Comparison of ENCODE assay signal across 18 mouse cellular contexts in the genomic region with DNA sequence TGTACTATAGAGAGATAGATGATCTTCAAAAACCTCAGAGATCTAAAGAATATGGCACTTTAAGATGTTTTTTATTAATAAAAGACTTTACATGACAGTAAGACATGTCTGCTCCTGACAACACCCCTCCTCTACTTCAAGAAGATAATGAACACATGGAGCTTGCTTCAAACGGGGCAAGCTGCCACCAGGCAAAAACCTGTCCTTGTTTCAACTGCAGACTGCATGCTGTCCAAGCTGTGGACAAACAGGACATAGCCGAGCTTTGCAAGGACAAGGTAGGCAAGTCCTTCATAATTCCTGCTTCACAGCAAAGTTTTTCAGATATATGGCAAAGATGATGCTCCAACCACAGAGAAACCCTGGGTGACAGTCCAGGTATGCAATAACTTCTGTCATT. TPM values are rescaled to one million over a fixed set of nuclear protein-coding genes. Genes with fewer than 3 reads are reported as not detected.
"Had no signal": no experiment of that assay in that cellular context is flagged by ENCODE, and none has a peak within 500 bp of the region (broad histone marks: within the 10 kb centered on the region; RNA-seq: fewer than 3 reads in every experiment).

No protein-coding gene starts in this region.

- H3K4me2 ChIP-seq: limb, embryonic 15.5 days; liver, embryonic 12.5 days; lung, embryonic 14.5 days; neural tube, embryonic 15.5 days had no signal

- H3K27ac ChIP-seq: limb, embryonic 15.5 days; liver, embryonic 12.5 days; midbrain, embryonic 10.5 days; neural tube, embryonic 15.5 days; stomach, postnatal 0 days had no signal

- H3K4me1 ChIP-seq: liver, embryonic 12.5 days; neural tube, embryonic 15.5 days had no signal

- H3K4me3 ChIP-seq: limb, embryonic 15.5 days; liver, embryonic 12.5 days; midbrain, embryonic 10.5 days; myocyte; neural tube, embryonic 15.5 days had no signal

- H3K36me3 ChIP-seq: limb, embryonic 15.5 days; liver, embryonic 12.5 days; midbrain, embryonic 10.5 days; neural tube, embryonic 15.5 days had no signal

- H3K9me3 ChIP-seq: limb, embryonic 15.5 days; liver, embryonic 12.5 days; midbrain, embryonic 10.5 days; neural tube, embryonic 15.5 days had no signal

- DNase-seq: kidney, postnatal 25 days; layer of hippocampus, postnatal 36 days; lung, embryonic 14.5 days; lung, postnatal 10 days; lung, postnatal 4 days; midbrain, embryonic 14.5 days; right cerebral cortex, adult 18-20 months; right cerebral cortex, postnatal 25 days had no signal

- ATAC-seq: liver, embryonic 12.5 days had no signal

- H3K9ac ChIP-seq: limb, embryonic 15.5 days; liver, embryonic 12.5 days; lung, embryonic 14.5 days; neural tube, embryonic 15.5 days had no signal

- H3K27me3 ChIP-seq: limb, embryonic 15.5 days; neural tube, embryonic 15.5 days had no signal

RNA-seq across cellular contexts. Expression of gene Zyg11a, which starts 18.6 kb away (rescaled TPM):
- total RNA-seq: layer of hippocampus, postnatal 36 days; left cerebral cortex, adult 8-10 months; left cerebral cortex, postnatal 25 days; megakaryocyte, adult 5-6 weeks had no signal
- polyA plus RNA-seq: limb, embryonic 15.5 days; midbrain, embryonic 14.5 days; myocyte; neural tube, embryonic 11.5 days had no signal
